Mouse (Mus musculus): Measurements from ENCODE around the gene Mylk4. TPM values are rescaled to one million over a fixed set of nuclear protein-coding genes. Genes with fewer than 3 reads are reported as not detected.

The Mylk4 gene
- total RNA-seq, 2 experiments from 2014 or later, result 0.47 to 0.62 TPM

- intact Hi-C loops (cut with DNase I), result no loop called here
- DNase-seq (ENCODE audit: extremely low spot score in 1 of 2, low spot score in 2 of 2), result no peak
These were observed 113.0 kb downstream of the Mylk4 start for GRCm38 (mm10) chr13:32670782-32671181.

GRCm38 (mm10) chr13:32668296-32668695 is 115.5 kb downstream of the Mylk4 start:
- intact Hi-C loops (cut with DNase I), result no loop called here
- peak in 1 of 2 experiments; percentile 54 for DNase-seq (ENCODE audit: extremely low spot score in 1 of 2, low spot score in 2 of 2)

- DNase-seq (ENCODE audit: extremely low spot score in 1 of 2, low spot score in 2 of 2), result no peak
- intact Hi-C loops (cut with DNase I), result no loop called here
These were observed 116.4 kb downstream of the Mylk4 start for GRCm38 (mm10) chr13:32667386-32667785.

- intact Hi-C loops (cut with DNase I), result loop anchor here (5.0 kb wide), 1 partner anchor 860 kb away; no protein-coding TSS in a partner anchor
- no peak for DNase-seq (ENCODE audit: extremely low spot score in 1 of 2, low spot score in 2 of 2)
These were observed 121.7 kb downstream of the Mylk4 start for GRCm38 (mm10) chr13:32662041-32662440.

GRCm38 (mm10) chr13:32660294-32660693 is 123.5 kb downstream of the Mylk4 start:
- no peak for DNase-seq (ENCODE audit: extremely low spot score in 1 of 2, low spot score in 2 of 2)
- intact Hi-C loops (cut with DNase I), result loop anchor here (5.0 kb wide), 1 partner anchor 858 kb away; no protein-coding TSS in a partner anchor

GRCm38 (mm10) chr13:32659271-32659670 is 124.5 kb downstream of the Mylk4 start:
- intact Hi-C loops (cut with DNase I), result no loop called here
- no peak for DNase-seq (ENCODE audit: extremely low spot score in 1 of 2, low spot score in 2 of 2)

GRCm38 (mm10) chr13:32657583-32657982 is 126.2 kb downstream of the Mylk4 start:
- peak in 1 of 2 experiments; percentile 16 for DNase-seq (ENCODE audit: extremely low spot score in 1 of 2, low spot score in 2 of 2)
- intact Hi-C loops (cut with DNase I), result no loop called here

Other genes with a start within 250 kb of the Mylk4 start
- 10 to 100 TPM; 55.7 to 57.6 TPM for gene Wrnip1, start 18.1 kb upstream of the Mylk4 start, total RNA-seq (2021)
- 1 to 10 TPM; 1.5 to 2.1 TPM for gene D930007J09Rik, start 18.9 kb upstream of the Mylk4 start, total RNA-seq (2021)
- 1 to 10 TPM; 1.5 to 2.3 TPM for gene Serpinb1a, start 67.2 kb upstream of the Mylk4 start, total RNA-seq (2021)
- gene Serpinb1c, start 114.3 kb upstream of the Mylk4 start, total RNA-seq (2021), result not detected
- 1 to 10 TPM; 1.6 to 2.5 TPM for gene Serpinb6b, start 181.3 kb upstream of the Mylk4 start, total RNA-seq (2021)
- 1 to 10 TPM; 3.0 to 3.4 TPM for gene Serpinb9, start 219.3 kb upstream of the Mylk4 start, total RNA-seq (2021)
- not detected for gene Serpinb9b, start 243.5 kb upstream of the Mylk4 start, total RNA-seq (2021)